Mouse (Mus musculus): Measurements from ENCODE around the gene Sdsl.

Sdsl gene

DNA sequence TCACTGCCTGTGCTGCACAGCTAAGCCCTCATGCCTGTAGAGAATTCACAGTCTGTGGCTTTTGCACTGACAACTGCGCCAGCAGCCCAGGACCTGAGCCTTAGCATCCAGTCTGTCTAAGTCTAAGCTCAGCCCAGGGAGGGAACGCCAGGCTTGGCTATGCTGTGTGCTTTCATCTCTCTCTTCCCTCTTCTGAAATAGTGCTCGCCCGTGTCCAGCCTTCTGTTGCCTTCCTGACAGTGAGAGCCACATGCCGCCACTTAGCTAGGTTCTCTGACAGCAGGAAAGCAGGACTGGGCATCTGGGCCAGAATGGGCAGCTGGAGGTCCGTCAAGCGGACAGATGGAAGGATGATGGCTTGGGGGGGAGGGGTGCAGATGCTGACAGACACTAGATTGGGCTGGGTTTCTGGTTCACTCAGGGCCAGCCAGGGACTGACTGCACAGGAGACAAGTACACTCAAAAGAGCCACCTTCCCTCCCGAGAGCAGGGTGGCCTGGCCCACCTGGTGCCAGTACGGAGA, 21.3 kb upstream of the Sdsl start:
- peak; percentile 79 to 82 for DNase-seq

DNA sequence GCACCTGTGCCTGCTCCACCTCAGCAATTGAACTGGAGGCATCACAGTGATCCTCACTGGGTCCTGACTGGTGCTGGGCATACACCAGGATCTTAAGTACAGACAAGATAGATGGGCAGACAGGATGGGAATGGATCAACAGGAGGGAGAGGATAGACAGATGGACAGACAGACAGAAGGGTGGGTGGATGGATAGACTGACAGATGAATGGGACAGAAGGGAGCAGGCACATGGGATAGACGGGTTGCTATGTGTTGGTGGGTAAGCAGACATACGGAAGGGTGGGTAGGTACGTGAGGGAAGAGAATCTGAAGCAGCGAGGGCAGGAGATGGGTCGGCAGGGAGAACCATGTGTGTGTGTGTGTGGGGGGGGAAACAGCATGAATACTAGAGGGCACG, 20.8 kb upstream of the Sdsl start:
- DNase-seq: no peak

DNA sequence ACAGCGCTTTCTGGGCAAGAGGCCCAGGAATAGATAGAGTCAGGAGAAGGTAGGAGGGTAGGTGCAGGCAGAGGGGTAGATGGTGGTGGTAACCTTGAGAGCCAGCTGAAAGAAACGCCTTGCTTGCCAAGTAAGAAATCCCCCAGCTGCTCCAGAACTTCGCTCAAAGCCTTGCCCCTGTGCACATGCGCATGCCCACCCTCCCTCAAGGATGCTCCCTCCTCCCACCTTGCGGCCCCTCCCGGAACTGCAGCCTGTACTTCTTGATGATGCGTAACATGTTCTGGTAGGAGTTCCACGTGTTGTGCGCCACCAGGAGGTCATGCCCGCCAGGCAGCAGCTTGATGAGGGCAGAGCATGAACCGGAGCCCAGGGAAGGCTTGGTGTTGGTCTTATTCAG, 19.8 kb upstream of the Sdsl start:
- DNase-seq: peak; percentile 71 to 79

DNA sequence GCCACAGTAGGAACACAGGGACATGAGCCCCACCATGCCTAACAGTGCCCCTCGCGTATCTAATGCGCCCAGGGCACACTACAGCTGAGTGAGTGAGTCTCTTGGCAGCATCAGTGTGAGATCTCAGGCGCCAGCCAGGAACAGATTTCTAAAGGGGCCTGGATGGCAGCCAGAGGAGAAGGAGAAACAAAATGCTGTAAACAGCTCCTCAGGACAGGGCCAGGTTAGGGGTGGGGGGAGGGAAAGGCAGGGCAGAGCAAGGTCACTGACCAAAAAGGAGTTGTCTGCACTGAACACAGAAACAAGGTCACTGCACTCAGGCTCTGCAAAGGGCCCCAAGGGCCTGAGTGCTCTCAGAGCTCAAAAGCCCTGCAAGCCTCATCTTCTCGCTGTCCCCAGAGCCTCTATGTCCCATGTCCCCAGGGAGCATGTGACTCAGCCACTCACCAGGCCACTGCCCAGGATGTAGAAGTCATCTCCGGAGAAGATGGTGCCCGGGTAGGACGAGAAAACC, 18.1 kb upstream of the Sdsl start:
- DNase-seq: peak; percentile 79 to 80

DNA sequence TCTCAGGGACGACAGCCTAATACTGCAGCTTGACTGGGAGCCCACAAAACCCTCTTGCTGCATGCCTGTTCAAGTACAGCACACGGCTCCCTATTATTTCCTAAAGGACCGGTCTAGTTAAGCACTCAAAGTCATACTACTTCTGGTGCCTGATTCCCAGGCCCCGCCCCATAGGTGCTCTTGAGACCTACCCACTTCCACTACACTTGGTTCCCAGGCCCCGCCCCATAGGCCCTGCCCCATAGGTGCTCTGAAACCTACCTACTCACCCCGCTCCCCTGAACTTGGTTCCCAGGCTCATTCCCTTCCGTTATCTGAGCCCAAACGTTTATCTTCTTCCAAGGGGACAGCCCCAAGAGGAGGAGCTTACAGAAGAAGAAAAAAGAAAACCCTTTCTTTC, 15.2 kb upstream of the Sdsl start:
- no peak for DNase-seq

DNA sequence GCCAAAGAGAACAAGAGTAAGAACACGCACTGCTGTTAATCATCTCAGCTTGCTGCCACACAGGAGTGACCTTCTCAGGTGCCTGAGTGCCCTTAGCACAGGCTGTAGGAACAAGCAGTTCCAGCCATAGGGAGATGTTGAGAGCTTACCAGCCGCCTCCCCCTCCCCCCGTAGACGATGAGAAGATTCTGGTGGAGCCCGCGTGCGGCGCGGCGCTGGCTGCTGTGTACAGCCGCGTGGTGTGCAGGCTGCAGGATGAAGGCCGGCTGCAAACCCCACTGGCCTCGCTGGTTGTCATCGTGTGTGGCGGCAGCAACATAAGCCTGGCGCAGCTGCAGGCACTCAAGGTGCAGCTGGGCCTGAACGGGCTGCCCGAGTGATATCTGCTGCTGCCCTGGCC, 10.8 kb upstream of the Sdsl start:
- DNase-seq: no peak

DNA sequence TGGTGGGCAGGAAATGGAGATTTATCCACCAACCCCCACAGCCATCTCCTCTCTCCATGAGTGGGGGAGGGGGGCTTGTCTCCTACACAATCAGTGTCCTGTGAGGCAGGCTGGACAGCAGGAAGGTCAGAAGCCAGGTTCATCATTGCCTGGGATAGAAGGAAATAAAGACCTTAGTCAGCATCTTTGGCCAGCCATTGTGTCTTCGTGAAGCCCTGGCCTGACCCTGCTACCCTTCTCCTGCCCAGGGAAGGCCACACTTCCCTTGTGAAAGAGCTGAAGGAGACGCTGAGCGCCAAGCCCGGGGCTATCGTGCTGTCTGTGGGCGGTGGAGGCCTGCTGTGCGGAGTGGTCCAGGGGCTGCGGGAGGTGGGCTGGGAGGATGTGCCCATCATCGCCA, 8.6 kb upstream of the Sdsl start:
- no peak for DNase-seq

DNA sequence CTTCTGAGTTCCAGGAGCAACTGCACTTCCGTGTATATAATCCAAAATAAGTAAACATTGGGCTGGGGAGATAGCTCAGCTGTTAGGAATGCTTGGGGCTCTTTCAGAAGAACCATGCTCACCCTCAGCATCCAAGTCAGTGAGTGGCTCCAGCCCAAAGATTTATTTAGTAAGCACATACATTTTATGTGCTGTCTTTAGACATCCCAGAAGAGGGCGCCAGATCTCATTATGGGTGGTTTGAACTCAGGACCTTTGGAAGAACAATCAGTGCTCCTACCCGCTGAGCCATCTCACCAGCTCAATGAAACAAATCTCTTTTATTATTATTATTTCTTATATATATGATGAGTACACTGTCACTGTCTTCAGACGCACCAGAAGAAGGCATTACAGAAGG, 6.9 kb upstream of the Sdsl start:
- no peak for DNase-seq

DNA sequence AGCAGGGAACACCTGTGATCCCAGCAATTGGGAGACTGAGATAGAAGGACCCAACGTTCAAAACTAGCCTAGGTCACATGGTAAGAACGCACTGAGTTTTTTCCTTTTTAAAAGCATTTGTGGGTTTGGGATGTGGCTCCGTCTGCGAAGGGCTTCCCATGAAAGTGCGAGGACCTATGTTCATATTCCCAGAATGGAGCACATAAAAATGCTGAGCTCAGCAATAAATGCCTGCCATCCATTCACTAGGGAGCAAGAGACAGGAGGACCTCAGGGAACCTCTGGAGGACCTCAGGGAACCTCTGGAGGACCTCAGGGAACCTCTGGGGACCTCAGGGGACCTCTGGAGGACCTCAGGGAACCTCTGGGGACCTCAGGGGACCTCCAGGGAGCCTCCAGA, 5.4 kb upstream of the Sdsl start:
- no peak for DNase-seq

DNA sequence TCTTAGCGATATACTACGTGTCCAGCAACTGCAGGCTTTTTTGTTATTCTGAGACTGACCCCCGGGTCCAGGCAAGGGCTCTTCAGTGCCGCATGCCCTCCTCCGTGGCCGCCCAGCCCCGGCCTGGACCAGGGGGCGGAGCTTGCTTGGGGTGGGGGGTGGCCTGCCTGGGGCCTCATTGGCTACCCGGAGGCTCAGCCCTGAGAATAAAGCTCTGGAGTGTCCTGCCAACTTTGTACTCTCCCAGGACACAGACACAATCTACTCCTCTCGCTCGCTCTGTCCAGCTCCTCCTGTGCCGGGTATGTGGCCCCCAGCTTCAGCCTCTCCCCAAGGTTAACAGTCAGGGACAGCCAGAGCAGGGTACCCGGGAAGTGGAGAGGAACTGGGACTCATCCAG, 3.7 kb upstream of the Sdsl start, which contains the start of gene Sds:
Gene Sds (plus strand): TSS at position 231 of the 400 bp plus-strand sequence.
- no peak for DNase-seq

DNA sequence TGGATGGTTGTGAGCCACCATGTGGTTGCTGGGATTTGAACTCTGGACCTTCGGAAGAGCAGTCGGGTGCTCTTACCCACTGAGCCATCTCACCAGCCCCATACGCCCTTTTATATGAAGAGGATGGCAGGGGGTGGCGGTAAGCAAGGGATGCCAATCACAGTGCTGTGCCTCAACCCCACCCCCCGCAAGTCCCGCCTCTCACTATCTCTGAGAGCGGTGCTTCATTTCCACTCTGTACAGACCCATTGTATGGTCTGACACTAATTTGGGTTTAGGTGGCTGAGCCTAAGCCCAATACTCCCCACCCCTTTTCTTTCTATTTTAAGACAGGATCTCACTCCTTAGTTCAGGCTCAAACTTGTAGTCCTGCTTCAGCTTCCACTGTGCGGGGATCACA, 3.3 kb upstream of the Sdsl start:
- no peak for DNase-seq

DNA sequence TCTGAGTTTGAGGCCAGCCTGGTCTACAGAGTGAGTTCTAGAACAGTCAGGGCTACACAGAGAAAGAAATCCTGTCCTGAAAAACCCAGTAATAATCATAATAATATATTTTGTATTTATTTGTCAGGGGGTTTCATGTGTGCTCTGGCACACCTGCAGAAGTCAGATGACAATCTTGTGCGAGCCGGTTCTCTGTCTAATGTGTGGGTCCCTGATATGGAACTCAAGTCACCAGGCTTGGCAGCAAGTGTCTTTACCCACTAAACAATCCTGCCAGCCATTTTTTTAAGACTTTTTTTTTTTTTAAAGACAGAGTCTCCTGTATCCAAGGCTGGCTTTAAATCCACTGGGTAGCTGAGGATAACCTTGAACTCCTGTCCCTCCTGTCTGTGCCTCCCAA, 751 bp upstream of the Sdsl start:
- DNase-seq: no peak

DNA sequence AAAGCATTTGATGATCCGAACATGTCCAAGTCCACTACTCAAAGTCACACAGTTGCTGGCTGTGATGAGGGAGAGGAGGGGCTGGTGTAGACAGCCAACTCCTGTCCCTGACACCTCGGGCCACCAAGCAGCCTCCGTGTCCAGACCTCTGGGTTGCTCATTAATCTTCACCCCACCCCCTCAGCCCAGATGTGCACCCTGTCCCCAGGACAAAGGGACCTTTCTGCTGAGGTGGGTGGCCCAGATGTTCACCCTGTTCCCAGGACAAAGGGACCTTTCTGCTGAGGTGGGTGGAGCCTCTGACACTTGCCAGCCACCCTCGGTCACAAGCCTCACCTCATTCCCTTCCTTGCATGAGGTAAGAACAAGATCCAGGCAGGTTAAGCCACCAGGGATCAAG, 1.1 kb downstream of the Sdsl start:
- no peak for DNase-seq

DNA sequence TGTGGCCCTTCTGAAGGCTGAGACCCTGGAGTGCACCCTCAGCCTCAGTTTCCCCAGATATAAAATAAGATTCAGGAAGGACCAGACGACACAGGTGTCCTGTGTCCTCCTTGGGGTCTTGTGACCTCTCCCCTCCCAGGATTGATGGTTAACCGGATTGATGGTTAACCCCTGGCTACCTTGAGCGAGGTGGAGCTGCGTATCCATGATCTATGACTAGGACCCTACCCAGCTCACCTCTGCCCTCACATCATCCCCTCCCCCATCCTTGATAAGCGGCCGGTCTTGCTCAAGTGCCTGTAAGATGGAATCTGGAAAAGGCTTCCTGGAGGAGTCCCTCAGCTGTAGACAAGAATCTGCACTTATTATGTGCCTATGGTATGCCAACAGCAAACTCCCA, 3.8 kb downstream of the Sdsl start:
- no peak for DNase-seq

DNA sequence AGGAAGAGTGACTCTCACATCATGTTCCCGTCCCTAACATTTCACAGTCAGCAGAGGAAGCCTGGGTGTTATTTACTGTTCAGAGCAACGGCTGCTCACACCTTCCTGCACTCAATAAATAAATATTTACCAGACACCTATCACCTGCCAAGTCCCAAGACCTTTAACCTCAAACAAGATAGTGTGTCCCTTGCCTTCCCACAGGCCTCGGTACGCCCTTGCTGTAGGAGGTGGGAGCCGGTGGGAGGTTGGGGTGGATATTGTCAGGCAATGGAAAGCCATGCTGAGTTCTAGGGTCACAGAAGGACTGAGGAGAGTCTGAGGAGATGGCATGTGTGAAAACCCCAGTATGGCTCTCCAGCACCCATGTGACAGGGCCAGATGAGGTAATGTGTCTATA, 4.3 kb downstream of the Sdsl start:
- no peak for DNase-seq

DNA sequence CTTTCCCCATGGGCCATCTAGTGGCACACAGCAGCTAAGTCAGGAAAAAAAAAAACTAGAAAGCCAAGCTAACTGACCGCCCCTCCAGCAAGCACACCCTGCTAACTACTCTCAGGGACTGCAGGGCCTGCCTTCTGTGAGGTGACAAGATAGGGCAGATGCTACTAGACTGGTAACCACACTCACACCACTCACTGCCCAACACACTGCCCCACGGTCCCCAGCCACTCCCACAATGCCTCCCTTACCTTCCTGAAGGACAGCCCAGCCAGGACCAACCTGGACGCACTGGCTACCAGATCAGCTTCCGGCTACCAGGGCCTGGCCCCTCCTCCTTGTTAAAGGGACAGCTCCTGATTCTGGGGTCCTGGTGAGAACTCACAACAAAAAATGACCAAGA, 5.6 kb downstream of the Sdsl start:
- DNase-seq: peak in 1 of 2 experiments; percentile 43

DNA sequence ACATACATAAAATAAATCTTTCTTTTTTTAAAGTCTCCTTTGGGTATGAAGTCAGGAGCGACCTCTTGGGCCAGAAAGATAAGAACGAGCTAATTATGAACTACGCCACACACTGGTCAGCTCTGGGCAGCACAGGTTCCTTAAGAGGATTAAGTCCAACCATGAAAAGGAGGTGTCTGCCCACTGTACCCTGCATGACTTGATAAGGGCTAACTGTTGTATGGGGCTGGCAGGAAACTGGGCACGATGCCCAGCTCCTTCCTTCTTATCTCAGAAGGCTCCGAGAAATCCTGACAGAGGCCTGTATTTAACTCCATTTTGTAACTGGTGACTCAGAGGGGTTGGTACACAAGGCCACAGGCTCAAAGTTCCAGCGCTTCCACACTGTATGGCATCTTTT, 6.8 kb downstream of the Sdsl start:
- DNase-seq: no peak

DNA sequence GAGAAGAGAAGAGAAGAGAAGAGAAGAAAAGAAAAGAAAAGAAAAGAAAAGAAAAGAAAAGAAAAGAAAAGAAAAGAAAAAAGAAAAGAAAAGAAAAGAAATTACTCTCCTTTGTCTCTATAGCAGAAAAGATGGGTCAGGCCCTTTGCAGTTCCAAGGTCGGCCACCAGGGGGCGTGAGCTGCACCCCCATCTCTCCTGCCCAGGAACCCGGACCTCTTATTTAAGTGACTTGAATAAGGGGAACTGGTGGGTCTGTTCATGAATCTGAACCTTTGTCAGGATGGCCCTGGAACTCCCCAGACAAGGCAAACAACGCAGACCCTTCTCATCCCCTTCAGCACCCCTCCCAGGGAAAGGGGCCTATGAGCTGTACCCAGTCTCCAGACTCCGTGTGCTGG, 7.5 kb downstream of the Sdsl start:
- peak; percentile 71 to 76 for DNase-seq

DNA sequence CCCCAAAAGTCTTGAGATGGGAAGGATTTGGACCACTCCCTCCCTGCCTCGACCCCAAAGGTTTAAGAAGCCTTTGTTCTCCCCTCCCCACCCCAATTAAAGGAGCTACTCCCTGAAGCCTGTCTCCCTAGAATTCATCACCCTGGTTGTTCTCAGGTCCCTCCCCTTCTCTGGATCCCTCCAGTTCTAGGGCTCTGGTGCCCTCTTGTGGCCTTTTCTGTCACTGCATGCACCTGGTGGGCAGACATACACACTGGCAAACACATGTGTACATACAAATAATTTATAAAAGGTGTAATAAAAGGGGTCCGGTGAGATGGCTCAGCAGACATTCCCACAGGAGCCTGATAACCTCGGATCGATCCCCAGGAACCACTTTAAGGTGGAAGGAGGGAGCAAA, 8.3 kb downstream of the Sdsl start:
- DNase-seq: peak; percentile 55 to 69

DNA sequence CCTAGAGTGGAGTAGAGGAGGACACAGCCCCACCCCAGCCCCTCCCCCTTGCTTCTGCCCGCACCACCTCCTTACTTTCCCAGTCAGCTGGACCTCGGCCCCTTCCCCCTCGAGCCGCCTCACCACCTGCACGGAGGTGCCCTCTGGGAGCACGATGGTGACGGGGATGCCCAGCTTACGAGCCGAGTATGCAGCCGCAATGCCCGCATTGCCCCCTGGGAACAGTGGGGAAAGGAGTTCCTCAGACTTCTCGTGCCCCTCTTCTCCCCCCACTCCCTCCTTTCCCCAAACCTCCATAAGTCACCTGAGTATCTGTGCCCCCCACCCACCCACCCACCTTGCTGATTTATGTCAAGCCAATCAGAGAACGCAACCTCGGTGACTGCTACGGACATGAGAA, 10.7 kb downstream of the Sdsl start:
- no peak for DNase-seq

DNA sequence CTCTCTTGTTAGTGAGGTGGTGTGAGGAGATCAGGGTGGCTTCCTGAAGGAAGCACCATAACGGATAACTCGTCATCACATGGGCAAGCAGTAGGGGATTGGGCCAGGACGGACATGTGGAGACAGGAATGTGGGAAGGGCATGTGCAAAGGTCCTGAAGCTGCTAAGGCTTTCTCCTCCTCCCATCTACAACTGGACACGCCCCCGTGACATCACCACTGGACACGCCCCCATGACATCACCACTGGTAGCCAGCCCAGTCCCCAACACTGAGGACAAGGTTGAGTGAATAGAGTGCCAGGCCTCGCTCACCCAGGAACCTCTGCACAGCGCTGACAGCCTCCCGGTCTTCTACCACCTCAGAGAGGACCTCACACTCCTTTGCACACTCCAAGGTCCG, 13.5 kb downstream of the Sdsl start:
- peak; percentile 44 to 56 for DNase-seq

DNA sequence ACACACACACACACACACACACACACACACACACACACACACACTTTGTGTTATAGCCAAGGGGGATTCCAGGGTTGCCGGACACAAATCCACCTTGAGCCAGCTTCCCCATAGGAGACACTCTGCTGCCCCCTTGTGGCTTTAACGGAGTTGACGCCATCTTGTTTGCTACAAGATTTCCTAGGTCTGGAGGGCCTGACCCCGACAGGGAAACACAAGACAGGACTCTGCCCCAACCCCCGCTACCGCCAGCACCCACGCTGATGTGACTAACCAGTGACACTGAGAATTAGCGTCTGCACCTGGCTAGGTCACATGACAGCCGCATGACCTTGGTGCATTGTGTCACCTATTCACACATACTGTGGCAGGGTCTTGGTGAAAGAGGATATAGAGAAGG, 15.0 kb downstream of the Sdsl start:
- DNase-seq: peak; percentile 93 to 97

DNA sequence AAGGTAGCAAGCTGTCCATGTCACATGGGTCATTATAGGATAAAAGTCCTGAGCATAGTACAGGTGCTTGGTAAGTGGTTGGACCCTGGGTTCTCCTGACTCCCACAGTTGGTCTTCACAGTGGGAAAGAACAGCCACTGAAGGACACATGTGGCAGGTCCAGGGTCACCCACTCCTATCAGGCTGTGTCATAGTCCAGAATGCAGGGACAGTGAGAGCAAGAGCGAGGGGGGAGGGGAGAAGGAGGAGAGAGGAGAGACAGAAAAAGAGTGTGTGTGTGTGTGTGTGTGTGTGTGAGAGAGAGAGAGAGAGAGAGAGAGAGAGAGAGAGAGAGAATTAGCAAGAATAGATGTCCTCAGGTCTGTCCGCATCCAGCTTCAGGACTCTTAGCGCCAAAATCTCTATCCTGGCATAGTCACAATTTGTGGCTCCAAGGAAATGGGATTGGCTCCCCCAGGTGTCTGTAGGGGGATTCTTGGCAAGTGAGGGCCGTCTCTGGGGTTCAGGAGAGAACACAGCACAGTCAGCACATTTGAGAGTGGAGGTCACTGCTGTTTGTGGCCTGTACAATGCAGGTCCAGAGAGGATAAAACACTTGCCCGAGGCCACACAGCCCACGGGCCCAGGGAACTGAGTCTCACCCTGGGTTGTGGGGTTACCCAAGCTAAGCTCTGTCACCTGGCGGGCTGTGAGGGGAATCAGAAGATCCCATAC, 15.6 kb downstream of the Sdsl start:
- no peak for DNase-seq

DNA sequence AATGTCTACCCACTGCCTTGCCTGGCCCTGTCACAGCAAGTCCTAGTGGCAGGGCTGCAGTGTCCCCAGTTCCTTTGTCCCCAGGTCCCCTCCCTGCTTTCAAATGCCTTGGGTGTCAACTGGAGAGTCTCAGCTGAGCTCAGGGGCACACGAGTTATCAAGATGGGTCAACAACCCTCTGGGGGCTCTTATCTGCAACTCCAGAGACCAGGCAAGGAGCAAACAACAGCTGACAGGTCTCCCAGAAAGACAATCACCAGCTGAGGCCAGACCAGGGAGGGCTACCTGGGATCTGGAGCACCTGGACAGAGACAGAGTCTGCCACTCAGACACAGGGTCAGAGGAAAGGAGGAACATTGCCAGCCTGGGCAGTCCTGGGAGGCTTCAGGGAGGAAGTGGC, 16.4 kb downstream of the Sdsl start:
- DNase-seq: no peak

DNA sequence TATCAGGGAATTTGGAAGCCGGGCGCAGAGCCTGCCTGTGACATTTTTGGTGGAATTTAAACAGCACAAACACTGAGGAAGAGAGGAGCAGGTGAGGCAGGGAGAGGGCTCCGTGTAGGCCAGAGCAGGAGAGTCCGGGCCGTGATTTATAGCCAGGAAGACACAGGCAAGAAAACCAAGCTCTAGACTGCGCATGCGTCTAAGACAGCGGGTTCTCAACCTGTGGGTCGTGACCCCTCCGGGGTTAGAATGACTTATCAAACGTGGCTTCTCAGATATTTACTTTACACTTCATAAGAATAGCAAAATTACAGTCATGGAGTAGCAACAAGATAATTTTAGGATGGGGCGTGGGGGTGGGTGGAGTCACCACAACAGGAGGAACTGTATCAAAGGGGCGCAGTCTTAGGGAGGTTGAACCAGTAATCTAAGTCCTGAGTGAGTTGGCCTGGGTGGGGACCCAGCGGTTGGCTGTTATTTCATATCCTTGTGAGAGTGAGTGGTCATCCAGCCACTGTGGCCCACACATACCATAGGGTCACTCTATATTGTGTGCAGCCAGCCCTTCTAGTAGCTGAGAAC, 17.8 kb downstream of the Sdsl start:
- DNase-seq: no peak

Data from cerebellum, postnatal 10 days (tissue).